Mouse (Mus musculus) heart, postnatal 14 days (tissue): Measurements from ENCODE around the gene Hdgfl2. TPM values are rescaled to one million over a fixed set of nuclear protein-coding genes. Genes with fewer than 3 reads are reported as not detected.
"Not testable (repeated sequence)": the region's sequence is repeated elsewhere in the genome, so short reads cannot be mapped to it uniquely, and the experiment has no call there.

Source experiments
- DNase-seq, 2 experiments: peaks; one replicate each; pipeline ENCODE4 v3.0.0; 2021 to 2022
- intact Hi-C: fragments of 180-260 bp; cut with DNase I; formaldehyde crosslinking; loops from one replicate; pipeline ENCODE4 v1.15.1; 2025
- total RNA-seq, 2 experiments: library from RNA; stranded (reverse); gene quantifications; 2 replicates each; pipeline ENCODE4 v1.2.3; 2021

Hdgfl2 gene
- total RNA-seq, 2 experiments from 2014 or later, result 37.3 to 39.8 TPM

DNA sequence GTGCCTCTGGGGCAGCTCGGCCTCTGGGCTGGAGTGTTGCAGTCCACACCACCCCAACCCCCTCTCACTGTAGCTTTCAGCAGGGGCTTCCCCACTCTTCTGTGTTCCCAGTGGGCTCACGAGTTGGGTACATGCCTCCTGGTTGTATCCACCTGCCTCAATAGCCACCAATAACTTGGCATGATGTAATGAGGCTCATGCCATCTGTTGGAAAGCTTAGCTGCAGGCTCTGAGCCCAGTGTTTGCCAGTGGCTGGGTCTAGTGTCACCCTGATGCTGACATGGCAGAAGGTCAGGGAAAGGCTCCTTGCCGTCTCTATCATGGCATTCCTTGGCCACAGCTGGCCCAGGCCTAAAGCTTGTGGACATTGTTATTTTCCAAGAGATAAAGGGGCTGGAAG is 21.4 kb downstream of the Hdgfl2 start:
- no peak for DNase-seq

DNA sequence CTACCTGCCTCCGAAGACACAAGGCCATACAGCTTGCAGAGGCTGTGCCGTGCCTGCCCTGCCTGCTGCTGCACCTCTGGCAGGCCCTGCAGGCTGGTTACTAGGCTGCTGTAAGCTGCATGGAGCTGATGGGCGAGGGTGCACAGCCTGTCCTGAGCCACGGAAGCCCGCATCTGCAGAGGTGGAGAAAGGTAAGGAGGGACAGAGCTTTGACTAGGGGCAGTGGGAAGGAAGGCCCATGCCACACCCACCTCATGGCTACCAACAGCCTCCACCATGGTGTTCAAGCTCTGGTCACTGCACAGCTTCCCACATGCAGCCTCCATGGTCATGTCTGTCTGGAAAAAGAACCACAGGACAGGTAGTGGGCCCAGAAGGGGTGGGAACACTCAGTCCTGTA is 22.7 kb downstream of the Hdgfl2 start:
- DNase-seq, result peak in 1 of 2 experiments; percentile 12
- intact Hi-C loops, result no loop called here

More for the DNA sequence above, 21.4 kb downstream of the Hdgfl2 start:
- intact Hi-C loops, result no loop called here

DNA sequence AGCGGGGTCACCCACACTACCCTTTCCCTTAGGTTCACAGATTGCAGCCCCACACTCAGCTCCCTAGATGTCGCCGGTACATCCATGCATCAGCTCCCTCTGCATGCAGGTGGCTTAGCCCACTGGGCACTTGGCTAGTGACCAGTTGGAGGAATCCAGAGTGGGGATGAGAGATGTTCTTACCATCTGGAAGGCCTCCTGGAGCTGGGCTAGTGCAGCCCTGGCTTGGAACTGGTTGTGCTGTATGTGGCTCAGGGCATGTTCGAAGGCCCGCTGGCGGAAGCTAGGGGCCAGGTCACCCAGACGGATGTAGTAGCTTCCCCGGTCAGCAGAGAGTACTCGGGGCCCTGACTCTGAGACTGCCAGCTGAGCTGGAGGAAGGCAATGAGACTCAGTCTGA is 23.5 kb downstream of the Hdgfl2 start:
- DNase-seq, result no peak

DNA sequence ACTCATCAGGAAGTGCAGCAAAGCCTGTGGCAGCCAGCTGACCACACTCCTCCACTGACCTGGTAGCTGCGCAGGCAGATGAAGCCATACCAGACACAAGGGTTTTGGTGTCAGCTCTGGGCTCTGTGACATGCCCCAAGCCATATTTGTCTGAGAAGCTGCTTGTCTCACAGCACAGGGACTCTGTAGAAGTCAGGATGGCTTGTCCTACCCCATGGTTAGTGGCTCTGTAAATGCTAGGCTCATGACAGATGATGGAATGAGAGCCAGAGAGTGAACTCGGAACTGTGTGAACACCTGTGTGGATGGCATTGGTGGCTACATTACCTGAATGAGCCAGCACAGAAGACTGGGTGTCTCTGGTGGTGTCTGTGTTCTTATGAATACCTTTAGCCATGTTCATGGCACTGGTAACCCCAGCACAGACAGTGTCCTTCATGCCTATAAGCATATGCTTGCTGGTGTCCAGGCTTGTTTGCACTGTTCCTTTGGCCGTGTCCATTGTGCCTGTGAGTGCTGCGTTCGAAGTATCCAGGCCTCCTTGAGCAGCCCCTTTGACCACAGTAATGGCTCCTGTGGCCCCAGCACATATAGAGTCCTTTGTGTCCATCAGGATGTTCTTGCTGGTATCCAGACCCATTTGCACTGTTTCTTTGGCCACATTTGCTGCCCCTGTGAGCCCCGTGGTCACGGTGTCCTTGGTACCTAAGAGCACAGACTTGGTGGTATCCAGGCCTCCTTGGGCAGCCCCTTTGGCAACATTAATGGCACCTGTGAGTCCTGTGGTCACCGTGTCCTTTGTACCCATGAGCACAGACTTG is 24.2 kb downstream of the Hdgfl2 start:
- DNase-seq, result no peak
- intact Hi-C loops, result no loop called here

More for the DNA sequence above, 23.5 kb downstream of the Hdgfl2 start:
- intact Hi-C loops, result no loop called here

DNA sequence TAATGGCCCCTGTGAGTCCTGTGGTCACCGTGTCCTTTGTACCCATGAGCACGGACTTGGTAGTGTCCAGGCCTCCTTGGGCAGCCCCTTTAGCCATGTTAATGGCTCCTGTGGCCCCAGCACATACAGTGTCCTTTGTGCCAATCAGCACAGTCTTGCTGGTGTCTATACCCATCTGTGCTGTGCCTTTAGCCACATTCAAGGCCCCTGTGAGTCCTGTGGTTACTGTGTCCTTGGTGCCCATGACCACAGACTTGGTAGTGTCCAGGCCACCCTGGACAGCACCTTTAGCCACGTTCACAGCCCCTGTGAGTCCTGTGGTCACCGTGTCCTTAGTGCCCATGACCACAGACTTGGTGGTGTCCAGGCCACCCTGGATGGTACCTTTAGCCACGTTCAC is 25.4 kb downstream of the Hdgfl2 start:
- DNase-seq, result peak in 1 of 2 experiments; percentile 22

DNA sequence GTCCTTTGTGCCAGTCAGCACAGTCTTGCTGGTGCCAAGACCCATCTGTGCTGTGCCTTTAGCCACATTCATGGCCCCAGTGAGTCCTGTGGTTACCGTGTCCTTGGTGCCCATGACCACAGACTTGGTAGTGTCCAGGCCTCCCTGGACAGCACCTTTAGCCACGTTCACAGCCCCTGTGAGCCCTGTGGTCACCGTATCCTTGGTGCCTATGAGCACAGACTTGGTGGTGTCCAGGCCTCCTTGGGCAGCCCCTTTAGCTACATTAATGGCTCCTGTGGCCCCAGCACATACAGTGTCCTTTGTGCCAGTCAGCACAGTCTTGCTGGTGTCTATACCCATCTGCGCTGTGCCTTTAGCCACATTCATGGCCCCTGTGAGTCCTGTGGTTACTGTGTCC is 27.0 kb downstream of the Hdgfl2 start:
- intact Hi-C loops, DNase-seq: not testable (repeated sequence)

More for the DNA sequence above, 25.4 kb downstream of the Hdgfl2 start:
- intact Hi-C loops, result not testable (repeated sequence)

DNA sequence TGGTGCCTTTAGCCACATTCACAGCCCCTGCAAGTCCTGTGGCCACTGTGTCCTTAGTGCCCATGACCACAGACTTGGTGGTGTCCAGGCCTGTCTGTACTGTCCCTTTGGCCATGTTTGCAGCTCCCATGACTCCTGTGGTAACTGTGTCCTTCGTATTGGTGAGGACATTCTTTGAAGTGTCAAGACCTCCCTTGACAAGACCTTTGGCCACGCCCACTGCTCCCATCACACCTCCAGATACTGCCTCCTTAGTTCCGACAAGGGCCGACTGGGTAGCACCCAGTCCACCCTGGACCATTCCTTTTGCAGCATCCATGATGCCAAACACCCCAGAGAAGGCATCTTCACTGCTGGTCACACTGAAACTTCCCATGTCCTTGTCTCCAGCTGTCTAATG is 27.5 kb downstream of the Hdgfl2 start:
- intact Hi-C loops, result no loop called here
- DNase-seq, result peak in 1 of 2 experiments; percentile 21

DNA sequence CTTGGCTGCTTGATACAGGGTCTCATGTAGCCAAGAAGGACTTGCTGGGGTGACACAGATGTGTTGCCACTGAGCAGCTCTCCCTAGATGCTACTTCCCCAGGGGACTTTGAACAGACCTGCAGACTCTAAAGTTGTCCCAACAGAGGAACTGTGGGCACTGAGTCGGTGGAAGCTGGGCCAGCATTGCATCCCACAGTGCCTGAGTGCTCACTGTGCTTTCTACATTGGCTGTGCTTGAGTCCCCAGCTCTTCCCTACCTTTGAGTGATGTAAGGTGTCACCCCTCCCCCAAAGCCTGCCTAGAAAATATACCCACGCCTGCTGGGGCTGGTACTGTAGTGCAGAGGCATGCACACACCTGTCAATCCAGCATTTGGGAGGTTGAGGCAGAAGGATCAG is 28.3 kb downstream of the Hdgfl2 start:
- peak in 1 of 2 experiments; percentile 4 for DNase-seq
- intact Hi-C loops, result no loop called here

DNA sequence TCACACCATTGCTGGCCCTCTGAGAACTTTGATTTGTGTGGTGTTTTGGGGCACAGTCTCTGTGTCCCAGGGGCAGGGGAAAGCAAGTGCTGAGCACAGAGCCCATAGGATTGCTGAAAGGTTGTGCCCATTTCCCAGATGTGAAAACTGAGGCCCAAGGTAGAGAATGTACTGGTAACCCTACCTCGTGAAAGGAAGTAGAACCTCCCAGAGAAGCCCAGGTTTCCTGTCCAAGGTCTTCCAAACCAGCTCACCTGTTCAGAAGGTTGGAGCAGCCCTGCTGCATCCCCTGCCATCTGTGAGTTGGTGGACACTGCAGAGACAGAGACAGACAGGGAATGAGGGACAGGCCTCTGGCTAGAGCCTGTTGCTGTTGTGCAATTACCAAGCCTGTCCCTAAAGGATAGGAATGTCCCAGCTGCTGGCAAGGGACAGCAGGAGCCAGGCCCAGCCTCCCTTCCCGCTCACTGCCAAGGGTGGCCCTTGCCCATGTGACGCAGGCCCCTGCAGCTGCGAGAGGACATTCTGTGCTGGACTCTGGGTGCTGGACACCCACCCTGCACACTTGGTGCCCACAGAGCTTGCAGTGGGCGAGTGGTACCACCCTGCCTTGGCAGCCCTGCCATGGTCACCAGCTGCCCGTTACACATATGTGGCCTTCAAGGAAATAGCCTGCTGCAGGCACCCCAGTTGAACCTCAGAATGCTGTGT is 29.1 kb downstream of the Hdgfl2 start:
- intact Hi-C loops, result no loop called here
- DNase-seq, result peak; percentile 84 to 85

DNA sequence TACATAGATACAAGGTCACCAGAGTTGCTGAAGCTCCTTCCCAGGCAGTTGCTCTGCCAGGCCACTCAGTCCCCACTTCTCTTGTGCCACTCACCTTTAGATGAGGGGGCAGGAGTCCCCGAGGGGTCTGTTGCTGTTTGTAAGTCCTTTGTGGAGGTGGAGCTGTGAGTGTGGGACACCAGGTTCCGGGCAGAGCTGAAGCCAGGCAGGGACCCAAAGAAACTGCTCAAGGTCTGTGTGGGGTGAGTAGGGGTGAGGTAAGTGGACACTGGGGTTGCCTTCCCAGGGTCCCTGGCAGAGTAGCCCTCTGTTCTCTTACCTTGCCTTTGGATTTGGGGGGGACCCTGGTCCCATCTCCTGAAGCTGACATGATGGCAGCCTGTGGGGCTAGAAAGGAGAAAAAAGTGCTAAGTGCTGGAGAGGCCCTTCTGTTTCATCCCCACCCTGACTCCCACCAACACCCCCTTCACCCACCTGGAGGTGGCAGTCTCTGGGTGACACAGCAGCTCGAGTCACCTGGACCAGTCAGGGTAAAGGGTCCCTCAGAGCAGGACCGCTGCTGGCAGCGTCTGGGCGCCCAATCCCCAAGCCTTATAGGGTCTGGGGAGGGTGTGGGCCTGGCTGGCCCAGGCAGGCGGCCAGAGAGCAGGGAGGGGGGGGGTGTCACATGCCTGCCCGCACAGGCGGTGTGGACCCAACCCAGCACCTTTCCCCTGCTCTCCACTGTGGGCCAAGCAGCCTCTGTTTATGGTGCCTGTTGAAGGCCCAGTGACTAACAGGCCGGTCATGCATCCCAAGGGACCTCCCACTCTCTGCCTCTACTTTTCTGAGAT is 30.0 kb downstream of the Hdgfl2 start, which contains the start of gene Plin4:
Gene Plin4 (minus strand): TSS at position 585 of the 833 bp plus-strand sequence.
- peak; percentile 70 to 74 for DNase-seq
- intact Hi-C loops, result no loop called here

DNA sequence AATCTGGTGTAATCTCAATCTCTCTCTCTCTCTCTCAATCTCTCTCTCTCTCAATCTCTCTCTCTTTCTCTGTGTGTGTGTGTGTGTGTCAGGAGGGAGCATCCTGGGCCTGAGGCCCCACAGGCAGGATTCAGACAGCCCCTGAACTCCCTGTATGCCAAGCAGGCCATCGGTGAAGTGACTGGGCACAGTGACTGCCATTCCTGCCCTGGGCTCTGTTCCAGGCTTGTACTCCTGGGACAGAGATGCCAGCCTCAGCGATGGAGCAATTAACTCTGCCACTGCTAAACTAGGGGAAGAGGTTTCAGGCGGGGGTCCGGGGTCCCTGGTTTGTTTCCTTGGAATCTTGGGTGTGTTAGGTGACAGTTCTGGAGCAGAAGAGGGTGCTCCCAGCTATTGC is 31.1 kb downstream of the Hdgfl2 start:
- peak; percentile 62 to 77 for DNase-seq
- intact Hi-C loops, result no loop called here

DNA sequence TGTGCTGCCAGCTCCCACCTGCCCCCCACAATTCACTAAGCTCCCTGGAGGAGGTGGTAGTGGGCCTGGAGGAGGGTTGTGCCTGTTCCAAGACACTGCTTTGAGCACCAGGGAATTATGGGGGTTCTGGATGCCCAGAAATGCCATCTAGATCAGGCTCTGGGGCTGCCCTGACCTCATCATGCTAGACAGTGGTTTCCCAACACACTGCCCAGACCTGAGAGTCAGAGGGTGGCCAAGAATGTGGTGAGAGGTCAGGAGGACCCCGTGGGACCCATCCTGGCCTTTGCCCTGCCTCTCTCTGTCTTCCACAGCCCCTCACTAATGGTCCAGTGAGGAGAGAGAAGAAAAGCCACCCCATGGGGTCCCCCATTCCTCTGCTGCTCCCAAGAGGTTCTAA is 31.6 kb downstream of the Hdgfl2 start:
- intact Hi-C loops, result no loop called here
- peak in 1 of 2 experiments; percentile 6 for DNase-seq

DNA sequence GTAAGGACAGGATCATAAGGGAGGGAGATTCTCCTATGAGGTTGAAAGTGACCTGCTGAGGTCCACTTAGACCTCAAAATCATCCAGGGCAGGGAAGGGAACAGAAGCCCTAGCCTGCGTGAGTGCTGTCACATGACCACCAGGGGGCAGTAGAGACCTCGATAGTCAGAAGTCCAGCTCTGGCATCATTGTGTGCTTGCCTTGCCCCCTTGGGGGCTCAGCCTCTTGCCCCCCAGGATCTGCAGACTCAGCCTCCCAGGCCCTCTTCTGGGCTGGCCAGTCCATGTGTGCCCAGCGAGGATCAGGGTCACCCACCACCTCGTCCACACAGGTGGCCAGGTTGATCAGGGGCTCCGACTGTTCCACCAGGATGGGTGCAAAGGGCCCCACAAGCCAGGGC is 32.4 kb downstream of the Hdgfl2 start:
- DNase-seq, result peak; percentile 64 to 82
- intact Hi-C loops, result no loop called here

DNA sequence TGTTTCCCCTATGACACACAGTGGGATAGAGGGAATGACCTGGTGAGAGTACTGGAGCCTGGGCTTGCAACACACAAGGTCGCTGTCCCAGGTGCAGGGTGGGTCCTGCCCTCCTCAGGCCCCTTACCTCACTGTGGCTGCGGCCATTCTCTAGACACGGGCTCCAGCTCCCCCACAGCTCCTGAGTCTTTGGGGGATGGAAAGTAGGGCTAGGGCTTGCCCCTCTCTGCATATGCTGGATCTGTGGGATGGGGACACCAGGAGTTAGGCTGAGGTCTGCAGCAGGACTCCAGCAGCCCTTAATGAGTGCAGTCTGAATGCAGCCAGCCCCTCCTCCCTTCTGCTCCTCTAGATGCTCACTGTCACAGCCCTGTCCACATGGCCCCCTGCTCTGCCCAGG is 33.3 kb downstream of the Hdgfl2 start:
- no peak for DNase-seq
- intact Hi-C loops, result no loop called here

DNA sequence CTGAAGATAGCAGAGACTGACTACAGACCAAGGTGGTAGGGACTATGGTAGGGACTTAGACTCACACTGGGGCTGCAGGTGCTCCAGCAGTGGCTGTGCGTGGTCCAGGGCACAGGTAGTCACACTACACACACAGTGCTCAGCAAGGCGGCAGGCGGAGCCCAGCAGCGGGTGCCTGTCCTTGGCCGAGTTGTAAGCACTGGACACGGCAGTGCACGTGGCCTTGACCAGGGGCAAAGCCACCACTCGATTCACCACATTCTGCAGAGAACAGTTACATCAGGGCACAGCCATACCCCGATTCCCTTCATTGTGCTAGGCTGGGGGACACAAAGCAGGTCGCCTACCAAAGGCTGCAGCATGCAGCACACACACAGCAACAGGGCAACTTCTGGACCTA is 36.8 kb downstream of the Hdgfl2 start:
- intact Hi-C loops, result no loop called here
- no peak for DNase-seq

DNA sequence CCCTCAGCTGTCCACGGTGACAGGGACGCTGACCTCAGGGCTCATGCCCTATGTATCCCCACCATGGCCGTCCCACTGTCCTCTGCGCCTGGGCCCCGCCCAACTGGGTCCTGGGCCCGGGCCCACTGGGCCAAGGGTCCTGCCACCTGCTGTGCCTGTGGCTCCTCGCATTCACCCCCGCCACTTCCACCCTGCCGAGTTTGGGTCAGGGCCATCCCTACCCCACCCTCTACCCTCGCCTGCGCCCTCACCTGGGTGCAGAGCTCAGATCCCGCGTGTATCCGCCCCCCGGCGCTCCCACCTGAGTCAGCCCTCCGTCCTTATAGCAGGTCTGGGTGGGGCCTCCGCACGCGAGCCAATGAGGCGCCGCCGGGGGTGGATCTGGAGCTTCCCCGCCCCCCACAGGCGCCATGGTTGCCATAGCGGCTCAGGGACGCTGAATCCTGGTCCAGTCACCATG is 37.8 kb downstream of the Hdgfl2 start, which contains the start of gene Plin5:
Gene Plin5 (minus strand): TSS at position 346 of the 460 bp plus-strand sequence.
- intact Hi-C loops, result no loop called here
- DNase-seq, result peak; percentile 78 to 83

DNA sequence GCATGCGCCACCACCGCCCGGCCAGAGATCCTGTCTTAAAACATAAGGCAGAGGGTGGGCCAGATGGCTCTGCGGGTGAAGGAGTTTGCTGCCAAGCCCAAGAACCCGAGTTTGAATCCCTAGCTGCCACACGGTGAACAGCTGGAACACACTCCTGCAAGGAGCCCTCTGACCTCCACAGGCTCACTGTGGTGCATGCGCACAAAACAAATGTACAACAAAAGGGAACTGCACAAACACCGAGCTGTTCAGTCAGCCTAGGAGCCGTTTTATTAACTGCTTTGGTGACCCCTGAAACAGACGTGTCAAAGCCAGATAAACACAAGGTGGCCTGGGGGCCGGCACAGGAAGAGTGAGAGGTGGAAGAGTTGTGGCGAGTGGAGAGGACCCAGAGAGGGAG is 40.0 kb downstream of the Hdgfl2 start:
- no peak for DNase-seq
- intact Hi-C loops, result no loop called here

DNA sequence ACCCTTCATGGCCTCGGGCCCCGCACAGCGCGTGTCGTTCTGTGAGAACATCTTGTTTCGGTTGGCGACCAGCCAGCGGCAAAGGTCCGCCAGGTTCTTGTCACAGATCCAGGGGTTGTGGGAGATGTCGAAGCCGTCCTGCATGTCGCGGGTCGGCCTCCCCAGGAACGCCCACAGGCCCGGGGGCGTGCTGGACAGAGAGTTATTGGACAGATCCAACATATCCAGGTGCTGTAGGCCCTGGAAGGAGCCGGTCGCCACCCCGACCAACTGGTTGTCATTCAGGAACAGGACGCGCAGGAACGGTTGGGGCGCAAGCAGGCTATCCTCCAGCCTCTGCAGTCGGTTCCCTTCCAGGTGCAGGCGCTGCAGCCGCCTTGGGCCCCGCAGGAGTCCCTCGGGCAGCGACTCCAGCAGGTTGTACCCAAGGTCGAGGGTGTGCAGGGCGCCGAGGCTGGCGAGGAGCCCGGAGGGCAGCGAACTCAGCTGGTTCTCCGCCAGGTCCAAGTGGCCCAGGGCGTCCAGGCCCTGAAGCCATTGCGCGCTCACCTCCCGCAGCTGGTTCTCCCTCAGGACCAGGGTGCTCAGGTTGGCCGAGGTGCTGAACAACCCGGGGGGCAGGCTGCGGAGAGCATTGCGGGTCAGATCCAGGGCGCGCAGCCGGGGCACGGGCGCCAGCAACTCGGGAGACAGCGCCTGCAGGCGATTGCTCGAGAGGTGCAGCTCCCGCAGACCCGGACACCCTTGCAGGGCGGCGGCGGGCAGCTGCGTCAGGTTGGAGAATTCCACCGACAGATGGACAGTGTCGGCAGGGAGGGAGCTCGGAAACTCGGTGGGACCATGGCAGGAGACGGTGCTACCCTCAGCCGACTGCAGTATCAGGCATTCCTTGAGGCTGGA is 40.8 kb downstream of the Hdgfl2 start:
- DNase-seq, result peak; percentile 74 to 83
- intact Hi-C loops, result no loop called here

DNA sequence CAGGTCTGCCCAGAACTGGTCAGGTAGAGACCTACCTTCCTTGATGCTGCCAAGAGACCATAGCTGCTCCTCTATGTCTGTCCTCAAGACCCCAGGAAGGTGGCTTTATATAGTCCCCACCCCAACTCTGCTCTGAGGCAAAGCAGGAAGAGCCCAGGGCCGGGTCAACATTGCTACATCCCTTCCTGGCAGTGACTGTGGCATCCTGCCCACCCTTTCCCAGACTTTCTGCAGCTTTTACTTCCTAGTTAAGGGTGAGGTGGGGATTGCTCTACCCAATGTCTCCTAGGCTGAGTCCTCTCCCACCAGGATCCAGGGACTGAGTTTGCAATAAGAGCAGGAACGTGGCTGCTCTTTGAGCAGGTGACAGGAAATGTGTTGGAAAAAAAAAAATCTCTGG is 42.4 kb downstream of the Hdgfl2 start, which contains the start of gene Lrg1:
Gene Lrg1 (minus strand): TSS at position 176 of the 400 bp plus-strand sequence.
- DNase-seq, result no peak
- intact Hi-C loops, result no loop called here
